ENCODE assay signal across 8 mouse cellular contexts in the genomic region with DNA sequence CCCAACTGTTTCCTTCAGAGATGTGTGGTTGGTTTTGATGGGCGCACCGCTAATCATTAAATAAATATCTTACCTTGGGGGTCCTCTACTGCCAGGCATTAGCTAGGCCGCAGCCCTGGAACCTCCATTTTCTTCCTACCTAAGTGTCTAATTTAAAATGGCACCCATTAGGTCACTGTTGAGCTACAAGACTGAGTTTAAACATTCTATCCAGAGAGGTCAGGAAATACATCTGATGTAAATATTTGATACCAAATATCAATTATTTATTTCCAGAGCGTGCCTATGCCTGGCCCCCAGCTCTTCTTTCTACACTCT. TPM values are rescaled to one million over a fixed set of nuclear protein-coding genes. Genes with fewer than 3 reads are reported as not detected.
DNase-seq lines count a peak whose midpoint lies in the region; ATAC-seq and TF ChIP-seq lines count a peak whose summit lies in the region.

No protein-coding gene starts in this region.

- no peak for ATAC-seq in heart, embryonic 13.5 days (ENCODE audit: extremely low read depth, insufficient number of reproducible peaks, low FRiP score, low TSS enrichment)
- no peak; the same call in 1 of the 2 replicates for ATAC-seq in forebrain, embryonic 16.5 days
- ATAC-seq in liver, postnatal 0 days: no peak

- in situ Hi-C loops in ES-E14 (cut with MboI; ENCODE audit: low sequenced_read_pairs in 2 of 2, unreplicated experiment in 2 of 2): no loop called here

- no peaks in the 10 kb centered on the region for H3K36me3 ChIP-seq in heart, embryonic 13.5 days
- H3K36me3 ChIP-seq in ES-E14 (ENCODE audit: control insufficient read depth, insufficient read depth, low read length, poor library complexity, severe bottlenecking): no peaks in the 10 kb centered on the region
- no peaks in the 10 kb centered on the region for H3K36me3 ChIP-seq in forebrain, embryonic 16.5 days (ENCODE audit: control insufficient read depth, insufficient read depth)
- H3K36me3 ChIP-seq in liver, postnatal 0 days (replicated peaks; ENCODE audit: insufficient read depth, low read length): no peaks in the 10 kb centered on the region

- TF ChIP-seq EP300 in liver, postnatal 0 days (IDR thresholded peaks at IDR 0.05; ENCODE audit: low read depth): no peak

- peak overlapping the region; percentile 87 for H3K4me2 ChIP-seq in heart, embryonic 13.5 days
- peak overlapping the region; percentile 60 for H3K4me2 ChIP-seq in forebrain, embryonic 16.5 days (ENCODE audit: low read length)
- peak overlapping the region; percentile 93 for H3K4me2 ChIP-seq in liver, postnatal 0 days (ENCODE audit: low read depth, low read length)

- H3K27ac ChIP-seq in heart, embryonic 13.5 days (replicated peaks): no peak overlapping the region
- no peak overlapping the region for H3K27ac ChIP-seq in ES-E14 (ENCODE audit: insufficient read depth, low read depth, low read length, poor library complexity, severe bottlenecking)
- peak overlapping the region; percentile 71 for H3K27ac ChIP-seq in forebrain, embryonic 16.5 days (ENCODE audit: low read length)
- no peak overlapping the region for H3K27ac ChIP-seq in liver, postnatal 0 days (ENCODE audit: low read depth)

- no peak for DNase-seq in heart, adult 11 months
- DNase-seq in ES-E14 (ENCODE audit: low read depth, low spot score): no peak
- DNase-seq in liver, postnatal 0 days: no peak
- DNase-seq in c-Kit-positive CD71-positive TER-119-positive erythroid progenitor cells, embryonic 14.5 days (ENCODE audit: low spot score): no peak
- DNase-seq in right cerebral cortex, postnatal 25 days: no peak
- no peak for DNase-seq in gastrocnemius, adult 8-10 months (ENCODE audit: low spot score in 2 of 2)

- 39% methylated on average over 4 of the region's 4 CpGs for WGBS in heart, embryonic 13.5 days
- 25% methylated on average over 4 of the region's 4 CpGs for WGBS in forebrain, embryonic 16.5 days
- WGBS in liver, postnatal 0 days (ENCODE audit: insufficient replicate concordance): 61% methylated on average over 4 of the region's 4 CpGs

- 0 out of 2 replicates have a peak, but pooled peaks cover 2% of the 10 kb centered on the region for H3K4me1 ChIP-seq in heart, embryonic 13.5 days
- H3K4me1 ChIP-seq in ES-E14 (ENCODE audit: control insufficient read depth in 2 of 2, insufficient read depth in 2 of 2, low read length in 2 of 2, poor library complexity in 1 of 2): no peaks in the 10 kb centered on the region
- H3K4me1 ChIP-seq in forebrain, embryonic 16.5 days (replicated peaks; ENCODE audit: control insufficient read depth, insufficient read depth, low read length): 0 out of 2 replicates have a peak, but pooled peaks cover 2% of the 10 kb centered on the region
- H3K4me1 ChIP-seq in liver, postnatal 0 days (ENCODE audit: insufficient read depth): no peaks in the 10 kb centered on the region

- H3K4me3 ChIP-seq in heart, embryonic 13.5 days: peak overlapping the region; percentile 65
- peak overlapping the region; percentile 80 to 92 for H3K4me3 ChIP-seq in ES-E14 (ENCODE audit: insufficient read depth in 1 of 2, low read depth in 1 of 2, low read length in 2 of 2, poor library complexity in 1 of 2, severe bottlenecking in 1 of 2)
- H3K4me3 ChIP-seq in forebrain, embryonic 16.5 days (replicated peaks; ENCODE audit: low read length): peak overlapping the region; percentile 63
- H3K4me3 ChIP-seq in liver, postnatal 0 days (ENCODE audit: low read depth, low read length): peak overlapping the region; percentile 52

- H3K9me3 ChIP-seq in heart, embryonic 13.5 days: no peaks in the 10 kb centered on the region
- H3K9me3 ChIP-seq in ES-E14 (ENCODE audit: control insufficient read depth, insufficient read depth, low read depth, low read length): no peaks in the 10 kb centered on the region
- H3K9me3 ChIP-seq in forebrain, embryonic 16.5 days (ENCODE audit: control insufficient read depth, low read length): no peaks in the 10 kb centered on the region
- no peaks in the 10 kb centered on the region for H3K9me3 ChIP-seq in liver, postnatal 0 days (ENCODE audit: low read length)

- no peak for TF ChIP-seq CTCF in liver, postnatal 0 days (IDR thresholded peaks at IDR 0.05; ENCODE audit: low read depth)

- peak overlapping the region; percentile 85 for H3K9ac ChIP-seq in heart, embryonic 13.5 days
- peak overlapping the region; percentile 77 for H3K9ac ChIP-seq in ES-E14 (ENCODE audit: insufficient read depth, low read depth, low read length, poor library complexity, severe bottlenecking)
- H3K9ac ChIP-seq in forebrain, embryonic 16.5 days (replicated peaks; ENCODE audit: low read depth, low read length): peak overlapping the region; percentile 83
- H3K9ac ChIP-seq in liver, postnatal 0 days (replicated peaks): peak overlapping the region; percentile 57; the same call in 1 of the 2 replicates

- H3K27me3 ChIP-seq in heart, embryonic 13.5 days (replicated peaks): no peaks in the 10 kb centered on the region
- no peaks in the 10 kb centered on the region for H3K27me3 ChIP-seq in forebrain, embryonic 16.5 days (replicated peaks; ENCODE audit: control insufficient read depth, insufficient read depth, low read length)
- H3K27me3 ChIP-seq in liver, postnatal 0 days (ENCODE audit: insufficient read depth, low read length): peaks cover 6% of the 10 kb centered on the region

TF ChIP-seq in ES-E14, 5 proteins besides CTCF, POLR2A, EP300 and RAD21:
- TF ChIP-seq HCFC1 (IDR thresholded peaks at IDR 0.05; ENCODE audit: borderline replicate concordance, insufficient read depth, low read length) (no peak), CHD2 (IDR thresholded peaks at IDR 0.05; ENCODE audit: low read depth, low read length) (no peak), MAFK (IDR thresholded peaks at IDR 0.05; ENCODE audit: insufficient read depth, low read depth, low read length) (no peak), ZC3H11A (IDR thresholded peaks at IDR 0.05; ENCODE audit: borderline replicate concordance, low read depth, low read length) (no peak), ZNF384 (IDR thresholded peaks at IDR 0.05; ENCODE audit: low read depth, low read length) (no peak)

RNA-seq across cellular contexts. Expression of a gene that starts 0.2 kb away (rescaled TPM):
- 0.47 and 0.67 TPM in 2 replicates for polyA plus RNA-seq in heart, embryonic 13.5 days (2015; fragmentation: Nextera tagmentation; extraction: Ambion mirVana)
- total RNA-seq in ES-E14 (2012; rRNA removed): 0.58 and 1.2 TPM in 2 replicates
- polyA plus RNA-seq in forebrain, embryonic 16.5 days (2015; fragmentation: Nextera tagmentation; extraction: Ambion mirVana): 5.1 and 6.0 TPM in 2 replicates
- not detected in 2 replicates for polyA plus RNA-seq in liver, postnatal 0 days (2015; fragmentation: Nextera tagmentation; extraction: Ambion mirVana)
- not detected for total RNA-seq in gastrocnemius, adult 8-10 months (2022)

RNA-seq across cellular contexts. Expression of a gene that starts 37.8 kb away (rescaled TPM):
- 25.5 and 26.3 TPM in 2 replicates for polyA plus RNA-seq in heart, embryonic 13.5 days (2015; fragmentation: Nextera tagmentation; extraction: Ambion mirVana)
- 25.0 and 25.3 TPM in 2 replicates for total RNA-seq in ES-E14 (2012; rRNA removed)
- polyA plus RNA-seq in forebrain, embryonic 16.5 days (2015; fragmentation: Nextera tagmentation; extraction: Ambion mirVana): 48.8 and 50.5 TPM in 2 replicates
- 4.9 and 6.2 TPM in 2 replicates for polyA plus RNA-seq in liver, postnatal 0 days (2015; fragmentation: Nextera tagmentation; extraction: Ambion mirVana)
- total RNA-seq in gastrocnemius, adult 8-10 months (2022): under 1 TPM in 3 of 4 experiments, not detected in 1; 0.24 to 0.27 (median 0.27) TPM
